Mouse (Mus musculus) monocyte, adult 5-6 weeks (primary cell): Measurements from ENCODE around the gene Ptpn21. TPM values are rescaled to one million over a fixed set of nuclear protein-coding genes. Genes with fewer than 3 reads are reported as not detected.

Experiments used
- ATAC-seq: fragments of 153-309, 156-312 bp; replicated peaks from 2 replicates; pipeline ENCODE4 v1.8.0; 2017; ENCODE audit warnings: mild to moderate bottlenecking; ENCODE audit not compliant: low TSS enrichment, insufficient number of reproducible peaks, severe bottlenecking, poor library complexity, low FRiP score
- total RNA-seq: library from RNA; stranded (forward); fragments of 200-1000, 200-491, 200-594 nt; gene quantifications from 3 replicates; pipeline ENCODE4 v1.2.3, GENCODE M21; 2017

Gene Ptpn21
- total RNA-seq = 0.57 to 4.3 TPM (median 1.2 TPM) in 3 replicates

DNA sequence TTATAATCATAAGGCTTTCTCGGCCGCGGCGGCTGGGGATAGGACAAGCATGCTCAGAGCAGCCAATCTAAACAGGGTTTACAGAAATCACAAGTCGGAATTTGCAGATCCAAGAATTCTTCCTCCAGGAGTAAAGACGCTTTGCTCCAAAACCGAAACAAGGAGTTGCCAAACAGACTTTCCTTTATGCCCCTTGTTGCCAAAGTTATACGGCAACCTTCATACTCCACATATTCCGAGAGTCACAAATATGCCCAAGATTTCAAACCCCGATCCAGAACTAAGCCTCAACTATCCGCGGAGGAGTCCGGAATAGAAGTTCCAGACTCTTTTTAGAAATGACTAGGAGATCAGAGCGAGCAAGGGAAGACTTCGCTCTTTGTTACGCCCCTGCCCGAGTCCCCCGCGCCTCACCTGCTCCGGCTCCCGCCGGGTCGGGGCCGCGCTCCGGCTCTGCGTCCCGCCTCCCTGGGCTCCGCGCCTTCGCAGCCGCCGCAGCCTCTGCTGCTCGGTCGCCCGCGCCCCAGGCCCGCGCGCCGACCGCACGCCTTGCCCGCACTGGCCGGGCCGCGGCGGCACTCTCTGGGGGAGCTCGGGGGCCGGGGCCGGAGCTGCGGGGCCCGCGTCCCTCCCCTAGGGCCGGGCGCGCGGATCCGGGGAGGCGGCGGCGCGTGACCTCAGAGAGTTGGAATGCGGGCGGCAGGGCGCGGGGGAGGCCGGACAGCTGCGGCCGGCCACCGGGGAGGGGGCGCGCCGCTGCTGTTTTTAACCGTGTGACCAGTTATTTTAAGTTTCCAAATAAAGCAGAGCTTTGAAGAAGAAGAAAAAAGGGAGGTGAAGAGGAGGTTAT, at the start of gene Ptpn21:
Ptpn21 (minus strand) TSS at position 455 of the 850 bp plus-strand sequence.
- no peak for ATAC-seq

DNA sequence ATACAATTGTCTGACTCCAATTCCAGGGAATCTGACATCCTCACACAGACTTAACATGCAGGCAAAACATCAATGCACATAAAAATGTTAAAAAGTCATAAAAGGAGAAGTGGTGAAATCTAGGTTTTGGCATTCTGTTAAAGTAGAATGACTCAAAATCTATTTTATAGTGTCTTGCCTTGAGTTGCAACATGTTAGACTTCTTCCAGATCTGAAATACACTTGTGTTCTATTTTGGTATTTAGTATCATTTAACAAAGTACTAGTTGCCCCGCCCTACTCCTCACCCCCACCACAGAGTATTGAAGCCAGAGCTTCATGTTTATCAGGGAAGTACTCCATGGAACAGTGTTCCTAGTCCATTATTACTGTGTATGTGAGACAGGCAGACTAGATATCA, 47.0 kb upstream of the Ptpn21 start:
- ATAC-seq = no peak

DNA sequence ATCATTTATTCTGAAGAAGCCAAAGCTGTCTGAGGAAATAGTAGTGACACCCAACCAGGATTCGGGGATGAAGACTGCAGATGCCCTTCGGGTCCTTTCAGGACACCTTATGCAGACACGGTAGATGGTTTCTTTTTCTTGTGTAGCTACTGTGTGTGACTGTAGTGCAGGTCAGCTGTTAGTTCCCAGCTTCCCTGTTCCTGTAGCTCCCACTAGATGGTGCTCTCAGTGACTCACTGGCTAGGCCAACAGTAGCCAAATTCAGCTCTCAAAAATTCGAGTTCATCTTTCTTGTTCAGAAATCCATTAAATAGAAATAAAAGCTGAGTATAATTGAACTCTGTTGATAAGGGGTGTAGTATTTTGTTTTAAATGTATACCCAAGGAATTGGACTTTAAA, 41.9 kb upstream of the Ptpn21 start:
- no peak for ATAC-seq

DNA sequence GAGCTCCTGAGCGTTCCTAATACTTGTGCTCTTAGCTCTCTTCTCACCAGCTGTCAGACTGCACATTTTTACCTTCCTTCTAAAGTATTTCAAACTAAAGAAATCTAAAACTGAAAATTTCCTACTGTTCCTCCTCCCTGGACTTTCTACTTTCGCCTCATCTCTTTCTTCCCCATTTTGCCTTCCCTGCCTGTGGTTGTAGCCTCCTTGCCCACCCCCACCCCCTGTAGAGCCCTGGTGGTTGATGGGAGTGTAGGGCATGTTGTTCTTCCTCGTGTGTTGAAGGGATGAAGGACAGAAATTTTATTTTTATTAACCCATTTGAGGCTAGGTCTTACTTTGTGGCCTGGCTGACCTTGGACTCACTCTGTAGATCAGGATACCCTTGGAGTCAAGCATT, 40.3 kb upstream of the Ptpn21 start:
- no peak for ATAC-seq

DNA sequence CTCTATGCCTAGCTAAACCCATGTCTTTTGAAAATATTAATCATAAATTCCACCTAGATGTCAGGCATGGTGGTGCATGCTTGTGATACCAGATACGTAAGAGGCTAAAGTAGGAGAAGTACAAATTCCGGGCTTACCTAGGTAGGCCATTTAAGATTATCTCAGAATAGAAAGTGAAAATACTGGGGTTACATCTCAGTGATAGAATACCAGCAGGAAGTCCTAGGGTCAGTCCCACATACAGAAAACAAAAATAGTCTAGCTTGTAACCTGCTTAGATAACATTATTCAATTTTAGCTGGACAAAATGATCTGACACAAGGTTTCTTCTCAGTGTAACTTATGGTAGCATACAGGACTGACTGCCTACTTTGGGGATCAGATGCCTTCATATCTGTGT, 29.0 kb upstream of the Ptpn21 start:
- ATAC-seq = no peak

DNA sequence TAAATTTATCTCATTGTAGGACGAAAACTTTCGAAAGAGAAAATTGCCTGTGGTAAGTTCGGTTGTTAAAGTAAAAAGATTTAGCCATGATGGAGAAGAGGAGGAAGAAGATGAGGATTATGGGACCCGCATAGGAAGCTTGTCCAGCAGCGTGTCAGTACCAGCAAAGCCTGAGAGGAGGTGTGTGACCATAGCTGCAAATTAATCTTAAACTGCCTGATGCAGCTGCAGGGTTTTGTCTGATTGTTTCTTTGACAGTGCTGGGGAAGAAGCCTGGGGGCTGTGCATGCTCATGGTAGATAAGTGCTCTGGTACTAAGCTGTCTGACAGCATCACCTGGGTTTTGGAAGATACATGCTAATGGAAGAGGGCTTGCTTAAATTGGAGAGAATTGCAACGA, 22.5 kb upstream of the Ptpn21 start:
- ATAC-seq = no peak

DNA sequence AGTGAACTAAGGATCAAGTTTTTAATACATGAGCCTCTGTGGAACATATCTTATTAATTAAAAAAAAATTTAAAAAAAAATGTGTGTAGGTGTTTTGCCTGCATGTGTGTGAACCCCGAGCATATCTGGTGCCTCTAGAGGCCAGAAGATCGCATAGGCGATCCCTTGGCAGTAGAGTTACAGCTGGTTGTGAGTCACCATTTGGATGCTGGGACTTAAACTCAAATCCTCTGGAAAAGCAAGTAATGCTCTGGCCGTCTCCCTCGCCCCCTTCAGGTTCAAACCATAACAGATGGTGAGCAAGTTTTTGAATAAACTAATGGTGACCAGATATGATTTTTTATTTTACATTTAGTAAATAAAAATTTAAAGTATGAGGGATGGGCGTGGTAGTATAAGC, 20.4 kb upstream of the Ptpn21 start:
- no peak for ATAC-seq

DNA sequence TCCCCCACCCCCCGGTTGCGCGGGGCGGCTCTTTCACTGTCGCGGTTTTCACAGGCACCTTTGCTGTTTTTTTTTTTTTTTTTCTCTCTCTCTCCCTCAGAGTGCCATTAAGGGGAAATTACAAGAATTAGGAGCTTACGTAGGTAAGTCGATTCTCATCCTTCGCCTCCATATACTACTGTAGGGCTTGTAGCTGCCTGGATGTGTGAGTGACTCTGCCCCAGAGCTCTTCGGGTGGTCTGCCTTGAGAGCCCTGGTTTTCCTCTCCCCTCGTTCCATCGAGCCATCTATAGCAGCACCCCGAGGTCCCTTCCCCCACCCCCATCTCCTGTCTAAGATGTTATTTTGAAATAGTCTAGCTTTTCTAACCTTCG, 10.2 kb upstream of the Ptpn21 start:
- ATAC-seq = no peak

DNA sequence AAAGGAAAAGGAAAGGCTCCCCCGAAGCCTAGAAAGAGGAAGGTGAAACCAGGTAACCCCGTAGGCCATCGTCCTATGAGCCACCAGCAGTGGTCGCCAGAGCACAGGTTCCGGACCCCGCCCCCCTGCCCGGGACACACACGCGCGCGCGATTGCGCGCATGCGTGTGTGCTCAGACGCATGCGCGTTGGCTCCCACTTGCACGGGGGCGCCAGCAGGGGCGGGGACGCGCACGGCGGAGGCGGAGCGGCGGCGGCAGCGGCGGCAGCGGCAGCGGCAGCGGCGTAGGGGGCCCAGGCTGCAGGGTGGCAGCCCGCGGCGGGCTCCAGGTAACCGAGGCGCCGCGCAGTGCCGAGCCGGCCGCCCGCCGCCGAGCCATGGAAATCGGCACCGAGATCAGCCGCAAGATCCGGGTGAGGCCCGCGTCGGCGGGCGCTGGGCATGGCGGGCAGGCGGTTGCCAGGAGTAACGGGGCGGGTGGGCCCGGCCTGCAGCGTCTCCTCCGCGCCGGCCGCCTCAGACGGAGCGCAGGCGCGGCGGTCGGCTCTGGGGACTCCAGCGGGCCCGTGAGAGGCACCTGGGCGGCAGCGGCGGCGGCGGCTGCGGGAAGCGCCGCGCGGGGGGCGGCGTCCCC, 9.7 kb upstream of the Ptpn21 start, which contains the start of gene Zc3h14:
Zc3h14 (plus strand) TSS at position 219 of the 634 bp plus-strand sequence.
- ATAC-seq = peak; percentile 81

DNA sequence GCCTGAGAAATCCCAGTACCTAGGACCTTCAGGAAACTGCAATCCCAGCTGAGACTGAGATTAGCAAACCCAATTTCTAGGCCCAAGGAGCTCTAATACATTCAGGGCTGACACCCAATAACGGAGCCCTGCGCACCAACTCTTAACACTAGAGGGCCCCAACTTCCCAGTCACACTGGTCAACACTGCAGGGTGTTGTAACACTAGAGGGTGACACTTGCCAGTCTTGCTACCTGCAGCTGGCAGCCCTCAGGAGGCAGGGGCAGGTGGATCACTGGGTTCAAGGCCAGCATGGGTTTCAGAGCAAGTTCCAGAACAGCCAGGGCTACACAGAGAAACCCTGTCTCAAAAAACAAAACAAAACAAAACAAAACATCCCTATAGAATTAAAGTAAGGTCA, 8.9 kb upstream of the Ptpn21 start:
- peak; percentile 83 for ATAC-seq

DNA sequence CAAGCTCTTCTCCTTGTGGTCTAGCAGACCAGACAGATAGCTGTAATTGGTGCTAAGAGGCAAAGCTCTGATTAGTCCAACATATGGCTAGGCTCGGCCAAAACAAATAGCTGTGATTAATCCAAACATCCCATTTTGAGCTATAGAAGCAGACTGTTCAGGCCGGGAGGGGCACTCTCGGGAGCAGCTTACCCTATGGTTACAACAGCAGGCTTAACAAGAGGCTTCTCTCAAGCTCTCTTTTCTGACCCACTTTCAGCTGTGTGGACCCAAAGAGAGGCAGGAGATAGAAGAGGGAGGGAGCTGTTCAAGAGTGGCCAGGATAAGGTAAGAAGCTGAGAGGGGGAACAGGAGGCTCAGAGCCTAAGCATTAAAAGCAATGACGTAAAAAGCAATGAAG, 8.4 kb upstream of the Ptpn21 start:
- ATAC-seq = no peak

DNA sequence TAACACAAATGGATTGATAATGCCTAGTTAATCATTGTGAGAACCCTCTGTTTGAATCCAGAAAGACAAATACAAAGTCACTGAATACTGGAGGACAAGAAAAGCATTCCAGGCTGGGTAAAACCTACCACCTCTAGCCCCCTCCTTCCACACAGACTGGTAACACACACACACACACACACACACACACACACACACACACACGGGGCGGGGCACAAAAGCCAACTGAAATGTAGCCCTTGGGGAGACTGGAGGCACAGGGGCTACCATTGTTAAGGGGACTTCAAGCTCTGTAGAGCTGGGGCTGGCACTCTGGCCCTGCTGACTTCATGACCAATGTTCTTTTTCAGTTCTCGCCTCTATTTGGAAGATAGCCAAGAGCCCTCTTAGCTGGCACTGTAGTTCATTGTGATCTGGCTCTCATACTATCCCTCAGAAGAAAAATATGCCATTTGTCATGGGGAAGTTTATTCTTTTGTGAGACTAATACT, 3.9 kb upstream of the Ptpn21 start:
- ATAC-seq = no peak

DNA sequence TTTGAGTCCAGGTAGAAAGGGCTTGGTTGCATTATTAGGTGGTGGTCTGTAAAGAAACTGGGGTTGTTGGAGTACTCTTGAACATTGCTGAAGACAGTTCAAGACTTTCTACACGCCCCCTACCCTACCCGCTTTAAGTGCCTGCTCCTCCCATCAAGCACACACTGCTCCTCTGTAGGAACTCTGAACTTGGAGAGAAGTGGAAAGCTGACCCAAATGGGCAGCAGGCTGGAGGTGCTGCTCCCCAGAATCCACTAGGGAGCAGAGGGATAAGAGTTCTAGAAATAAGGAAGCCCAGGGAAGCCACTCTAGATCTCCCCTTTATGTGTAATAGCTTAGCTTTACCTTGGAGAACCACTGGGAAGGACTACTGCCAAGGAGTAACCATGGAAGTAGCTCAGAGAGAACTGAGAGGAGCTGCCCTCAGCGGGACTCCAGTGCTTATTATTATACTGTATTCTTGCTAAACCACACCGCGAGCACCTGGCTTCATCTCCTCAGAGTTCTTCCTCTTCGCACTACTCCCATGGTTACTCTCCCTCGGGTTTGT, 671 bp upstream of the Ptpn21 start:
- no peak for ATAC-seq

DNA sequence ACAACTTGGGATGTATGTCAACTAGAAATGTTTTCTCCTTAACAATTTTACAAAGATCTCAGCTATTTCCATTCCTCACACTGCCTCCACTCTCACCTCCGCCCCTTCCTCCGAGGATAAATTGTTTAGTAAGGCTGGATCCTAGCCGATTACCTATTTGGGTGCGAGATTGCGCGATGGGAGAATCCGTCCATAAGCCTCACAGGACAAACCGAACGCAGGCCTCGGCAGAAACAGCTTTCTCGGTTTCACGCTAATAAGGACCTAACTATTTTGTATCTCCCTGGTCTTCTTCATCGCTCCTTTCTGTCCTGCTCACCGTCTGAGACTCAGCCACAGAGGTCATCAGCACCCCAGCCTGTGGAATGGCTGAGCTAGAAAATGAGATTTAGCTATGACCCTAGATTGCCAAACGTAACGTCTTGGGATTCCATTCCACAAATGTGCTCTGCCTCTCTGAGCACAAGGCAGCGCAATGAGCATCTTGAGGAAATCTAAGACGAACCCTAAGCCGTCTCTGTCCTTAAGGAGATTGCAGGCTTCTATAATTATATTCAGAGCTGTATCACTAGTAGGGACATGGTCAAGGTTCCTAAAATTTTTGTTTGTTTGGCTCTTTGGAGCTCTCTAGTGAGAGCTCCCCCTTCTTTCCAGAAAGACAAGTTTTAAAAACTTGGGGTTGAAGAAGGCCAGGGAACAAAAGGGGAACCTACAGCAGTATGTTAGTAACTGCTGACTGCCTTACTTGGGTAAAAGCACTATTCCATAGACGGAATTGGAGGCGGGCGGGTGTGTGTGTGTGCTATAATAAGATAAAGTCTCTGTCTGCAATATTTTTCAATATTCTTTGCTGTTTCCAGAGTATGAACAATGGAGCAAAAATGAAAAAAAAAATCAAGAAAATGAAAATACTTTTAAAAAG, 2.1 kb downstream of the Ptpn21 start:
- no peak for ATAC-seq

DNA sequence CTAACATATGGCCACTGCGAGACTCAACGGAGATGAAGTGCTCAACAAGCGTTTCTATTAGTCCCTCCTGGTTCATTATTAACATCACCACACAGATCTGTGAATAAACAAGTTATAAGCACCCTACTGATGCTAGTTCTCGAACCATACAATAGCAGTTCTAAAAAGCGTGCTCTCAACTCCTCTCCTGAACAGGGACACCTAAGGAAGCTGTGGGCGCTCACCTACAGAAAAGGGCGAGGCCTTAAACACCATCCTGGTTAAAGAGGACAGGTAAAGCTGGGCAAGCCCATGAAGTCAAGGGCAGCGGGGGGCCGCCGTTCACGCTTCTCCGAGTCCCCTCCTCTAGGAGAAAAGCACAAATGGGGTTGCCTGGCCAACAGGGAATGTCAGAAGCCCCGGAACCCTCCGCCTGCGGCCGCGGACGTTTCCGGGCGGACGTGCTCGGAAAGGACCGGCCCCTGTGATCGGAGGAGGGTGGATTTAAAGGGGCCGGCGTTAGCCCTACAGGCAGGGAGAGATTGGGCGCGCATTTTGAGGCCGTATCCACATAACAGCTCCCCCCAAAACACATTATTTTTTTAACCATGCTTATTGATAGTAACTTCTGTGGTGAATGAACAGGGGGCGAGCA, 2.8 kb downstream of the Ptpn21 start:
- ATAC-seq = peak; percentile 87

DNA sequence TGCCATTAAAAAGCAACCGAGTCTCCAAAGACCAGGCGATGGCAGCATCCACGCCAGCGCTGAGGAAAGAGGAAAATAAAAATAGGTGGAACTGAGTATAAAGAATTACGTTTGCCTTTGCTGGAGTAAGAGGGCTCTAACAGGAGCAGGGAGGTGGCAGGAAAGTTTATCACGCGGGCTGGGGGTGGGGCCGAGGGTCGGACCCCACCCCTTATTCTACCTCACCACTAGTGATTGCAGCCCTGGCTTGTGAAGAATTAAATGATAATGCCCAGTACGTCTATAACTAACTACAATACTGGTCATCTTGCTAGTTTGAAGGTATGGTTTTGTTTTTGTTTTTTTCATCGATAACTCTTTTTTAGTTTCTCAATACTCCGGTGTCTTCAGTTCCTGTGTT, 3.4 kb downstream of the Ptpn21 start:
- ATAC-seq = no peak

DNA sequence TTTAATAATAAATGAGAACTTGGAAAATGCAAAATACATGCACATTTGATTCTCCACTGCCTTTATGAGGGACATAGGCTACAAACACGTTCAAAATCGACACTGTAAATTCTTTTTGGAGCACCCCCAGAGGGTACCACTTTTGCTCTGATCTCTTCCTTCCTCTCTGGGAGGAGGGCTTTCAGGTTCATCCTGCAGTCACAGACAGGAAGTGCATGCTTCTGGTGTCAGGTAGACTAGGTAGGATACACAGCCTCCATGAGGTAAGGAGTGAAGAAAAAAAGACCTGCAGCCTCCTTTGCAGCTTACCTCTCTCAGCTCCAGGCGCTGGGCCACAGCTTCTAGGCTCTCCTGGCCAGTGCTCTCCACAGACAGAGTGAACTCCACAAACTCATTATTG, 4.0 kb downstream of the Ptpn21 start:
- no peak for ATAC-seq

DNA sequence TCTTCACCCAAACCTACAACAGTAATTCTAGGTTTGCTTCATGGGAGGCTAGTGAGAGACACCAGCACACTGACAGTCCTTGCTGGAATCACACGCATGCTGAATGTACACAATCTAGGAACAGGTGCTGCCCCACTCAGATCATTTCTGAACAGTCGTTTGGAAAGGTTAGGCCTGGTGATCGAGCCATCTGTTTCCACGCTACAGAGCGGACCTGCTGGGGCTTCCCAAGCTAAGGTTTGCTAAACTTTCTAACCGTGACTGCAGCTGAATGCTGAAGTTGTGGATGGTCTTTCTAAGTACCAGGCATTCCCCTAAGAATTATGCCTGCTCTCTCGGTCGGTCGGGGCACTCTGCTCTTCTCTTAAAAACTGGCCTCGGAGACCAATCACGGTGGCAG, 6.5 kb downstream of the Ptpn21 start:
- ATAC-seq = no peak
